8 mouse cellular contexts compared by ENCODE assay signal in genomic region chr14:118820111-118820510, GRCm38 (mm10). TPM values are rescaled to one million over a fixed set of nuclear protein-coding genes. Genes with fewer than 3 reads are reported as not detected.
A peak's percentile ranks its signal among the peaks of the same experiment; 100 is the strongest.
DNase-seq lines count a peak whose midpoint lies in the region; ATAC-seq lines count a peak whose summit lies in the region.

No protein-coding gene starts in this region.

- peak; percentile 60 for ATAC-seq in forebrain, embryonic 11.5 days (replicated peaks; ENCODE audit: low FRiP score)
- ATAC-seq in hindbrain, embryonic 14.5 days (ENCODE audit: low FRiP score), result peak; percentile 49; the same call in 1 of the 2 replicates

- no peaks in the 10 kb centered on the region for H3K36me3 ChIP-seq in forebrain, embryonic 11.5 days (ENCODE audit: control insufficient read depth, insufficient read depth, low read length)
- no peaks in the 10 kb centered on the region for H3K36me3 ChIP-seq in hindbrain, embryonic 14.5 days (replicated peaks; ENCODE audit: control insufficient read depth, insufficient read depth)
- H3K36me3 ChIP-seq in megakaryocyte, embryonic 14.5 days (replicated peaks; ENCODE audit: low read length), result no peaks in the 10 kb centered on the region

- peak; percentile 55 for DNase-seq in ovary, postnatal 14 days (ENCODE audit: low spot score)
- no peak for DNase-seq in ovary, adult 18-20 months (ENCODE audit: low spot score)
- peak; percentile 58 for DNase-seq in c-Kit-positive CD71-positive TER-119-positive erythroid progenitor cells, embryonic 14.5 days (ENCODE audit: low spot score)
- peak; percentile 68 for DNase-seq in forebrain, embryonic 11.5 days (ENCODE audit: low spot score)
- DNase-seq in hindbrain, embryonic 14.5 days (ENCODE audit: low spot score), result peak; percentile 85
- DNase-seq in layer of hippocampus, postnatal 36 days, result peak; percentile 47 to 53
- peak; percentile 35 to 42 for DNase-seq in right cerebral cortex, postnatal 36 days (ENCODE audit: low spot score in 2 of 2)

- no peaks in the 10 kb centered on the region for H3K4me1 ChIP-seq in forebrain, embryonic 11.5 days (replicated peaks; ENCODE audit: control insufficient read depth, insufficient read depth, low read length)
- H3K4me1 ChIP-seq in hindbrain, embryonic 14.5 days (replicated peaks; ENCODE audit: control insufficient read depth, insufficient read depth, low read length), result no peaks in the 10 kb centered on the region
- H3K4me1 ChIP-seq in megakaryocyte, embryonic 14.5 days, result peaks cover 25% of the 10 kb centered on the region

- H3K27ac ChIP-seq in forebrain, embryonic 11.5 days (ENCODE audit: low read depth, low read length), result no peak overlapping the region
- H3K27ac ChIP-seq in hindbrain, embryonic 14.5 days, result no peak overlapping the region

- H3K4me2 ChIP-seq in forebrain, embryonic 11.5 days (ENCODE audit: low read depth, low read length, severe bottlenecking), result no peak overlapping the region
- no peak overlapping the region for H3K4me2 ChIP-seq in hindbrain, embryonic 14.5 days (replicated peaks)

- H3K27me3 ChIP-seq in forebrain, embryonic 11.5 days (ENCODE audit: control insufficient read depth, insufficient read depth, low read length), result no peaks in the 10 kb centered on the region; the same call in 1 of the 2 replicates
- H3K27me3 ChIP-seq in hindbrain, embryonic 14.5 days (ENCODE audit: control insufficient read depth, insufficient read depth, low read length), result no peaks in the 10 kb centered on the region
- peaks cover 30% of the 10 kb centered on the region for H3K27me3 ChIP-seq in megakaryocyte, embryonic 14.5 days (replicated peaks)

- no peak overlapping the region for H3K9ac ChIP-seq in forebrain, embryonic 11.5 days (ENCODE audit: low read length)
- no peak overlapping the region for H3K9ac ChIP-seq in hindbrain, embryonic 14.5 days

- 11% methylated on average over 8 of the region's 8 CpGs for WGBS in forebrain, embryonic 11.5 days
- 7% methylated on average over 8 of the region's 8 CpGs for WGBS in hindbrain, embryonic 14.5 days

- no peaks in the 10 kb centered on the region for H3K9me3 ChIP-seq in forebrain, embryonic 11.5 days (ENCODE audit: control insufficient read depth, low read length)
- no peaks in the 10 kb centered on the region for H3K9me3 ChIP-seq in hindbrain, embryonic 14.5 days (ENCODE audit: control insufficient read depth, low read length)
- H3K9me3 ChIP-seq in megakaryocyte, embryonic 14.5 days, result peaks cover 16% of the 10 kb centered on the region

- no peak overlapping the region for H3K4me3 ChIP-seq in forebrain, embryonic 11.5 days (ENCODE audit: low read depth, low read length)
- no peak overlapping the region for H3K4me3 ChIP-seq in hindbrain, embryonic 14.5 days (replicated peaks; ENCODE audit: low read length)
- H3K4me3 ChIP-seq in megakaryocyte, embryonic 14.5 days (replicated peaks), result peak overlapping the region; percentile 64

RNA-seq across cellular contexts. Expression of gene Cldn10, which starts 32.4 kb away (rescaled TPM):
- 0.53 and 0.84 TPM in 2 replicates for polyA plus RNA-seq in forebrain, embryonic 11.5 days (2014; fragmentation: Nextera tagmentation; extraction: Ambion mirVana)
- 1.7 and 2.1 TPM in 2 replicates for polyA plus RNA-seq in hindbrain, embryonic 14.5 days (2014; fragmentation: Nextera tagmentation; extraction: Ambion mirVana)
- total RNA-seq in layer of hippocampus, postnatal 36 days (2021), result 10 to 100 TPM; 31.9 to 33.7 TPM
- polyA plus RNA-seq in megakaryocyte, embryonic 14.5 days (2012; ENCODE audit: insufficient read depth, low replicate concordance), result not detected in 2 replicates
